19 mouse cellular contexts compared by ENCODE assay signal in genomic region chr16:59529570-59529969, GRCm38 (mm10). TPM values are rescaled to one million over a fixed set of nuclear protein-coding genes. Genes with fewer than 3 reads are reported as not detected.
DNase-seq lines count a peak whose midpoint lies in the region; TF ChIP-seq lines count a peak whose summit lies in the region.
"Had no signal": no experiment of that assay in that cellular context is flagged by ENCODE, and none has a peak within 500 bp of the region (broad histone marks: within the 10 kb centered on the region; RNA-seq: fewer than 3 reads in every experiment).

No protein-coding gene starts in this region.

- TF ChIP-seq CTCF in gastrocnemius, adult 2 months (IDR thresholded peaks at IDR 0.05): no peak
- no peak for TF ChIP-seq CTCF in ES-Bruce4 (IDR thresholded peaks at IDR 0.05; ENCODE audit: low read depth, low read length)
- TF ChIP-seq CTCF in lung, adult 2 months (IDR thresholded peaks at IDR 0.05; ENCODE audit: insufficient read depth, low read length): no peak

- no peak overlapping the region for H3K9ac ChIP-seq in ES-Bruce4 (ENCODE audit: low read depth, poor library complexity, severe bottlenecking)
- H3K9ac ChIP-seq: embryonic facial prominence, embryonic 12.5 days; heart, embryonic 13.5 days; hindbrain, embryonic 15.5 days had no signal

- DNase-seq in gastrocnemius, adult 2 months: no peak
- no peak for DNase-seq in gastrocnemius, postnatal 25 days
- DNase-seq in 3134 (ENCODE audit: extremely low read depth, insufficient read length, low spot score): peak; percentile 6
- DNase-seq in 3T3-L1 (ENCODE audit: low read depth, low spot score): peak; percentile 51
- no peak for DNase-seq in layer of hippocampus, adult 18-20 months (ENCODE audit: low spot score in 2 of 2)
- no peak for DNase-seq in lung, adult 2 months
- DNase-seq: adrenal gland, adult 8-10 months; cerebellum, adult 11 months; cerebellum, adult 8-10 months; cerebellum, postnatal 14 days; gastrocnemius, postnatal 14 days; heart, postnatal 36 days; kidney, adult 11 months; kidney, adult 9 months had no signal

- H3K27me3 ChIP-seq in ES-Bruce4 (ENCODE audit: control insufficient read depth, insufficient read depth, low read length, poor library complexity, severe bottlenecking): no peaks in the 10 kb centered on the region
- H3K27me3 ChIP-seq: embryonic facial prominence, embryonic 12.5 days; heart, embryonic 13.5 days; hindbrain, embryonic 15.5 days; Patski had no signal

- no peaks in the 10 kb centered on the region for H3K4me1 ChIP-seq in ES-Bruce4 (ENCODE audit: control insufficient read depth, insufficient read depth, low read length)
- no peaks in the 10 kb centered on the region for H3K4me1 ChIP-seq in lung, adult 2 months (ENCODE audit: control insufficient read depth, insufficient read depth, low read length)
- H3K4me1 ChIP-seq: embryonic facial prominence, embryonic 12.5 days; hindbrain, embryonic 15.5 days had no signal

- no peaks in the 10 kb centered on the region for H3K36me3 ChIP-seq in ES-Bruce4 (ENCODE audit: control insufficient read depth, insufficient read depth, low read length, poor library complexity, severe bottlenecking)

- TF ChIP-seq EP300 in ES-Bruce4 (IDR thresholded peaks at IDR 0.05; ENCODE audit: insufficient read depth, low read depth, low read length): no peak

- intact Hi-C loops in gastrocnemius, adult 2 months (cut with DNase I): no loop called here

- no peak overlapping the region for H3K4me3 ChIP-seq in gastrocnemius, adult 2 months
- H3K4me3 ChIP-seq in ES-Bruce4 (ENCODE audit: low read depth, low read length): peak overlapping the region; percentile 12
- H3K4me3 ChIP-seq in lung, adult 2 months (replicated peaks; ENCODE audit: extremely low read depth, low read depth, low read length): no peak overlapping the region
- H3K4me3 ChIP-seq: embryonic facial prominence, embryonic 12.5 days; heart, embryonic 13.5 days; hindbrain, embryonic 15.5 days had no signal

- 73% methylated on average over 13 of the region's 13 CpGs for WGBS in lung, adult 2 months

- no peak for TF ChIP-seq POLR2A in ES-Bruce4 (IDR thresholded peaks at IDR 0.05; ENCODE audit: insufficient read depth, low read length)
- no peak for TF ChIP-seq POLR2A in lung, adult 2 months (IDR thresholded peaks at IDR 0.05; ENCODE audit: borderline replicate concordance, extremely low read depth, low read depth, low read length)

- no peaks in the 10 kb centered on the region for H3K9me3 ChIP-seq in ES-Bruce4 (replicated peaks; ENCODE audit: control insufficient read depth, insufficient read depth, low read length, poor library complexity, severe bottlenecking)
- H3K9me3 ChIP-seq: heart, embryonic 13.5 days; hindbrain, embryonic 15.5 days had no signal

- peak overlapping the region; percentile 3; the same call in 1 of the 2 replicates for H3K27ac ChIP-seq in gastrocnemius, adult 2 months
- no peak overlapping the region for H3K27ac ChIP-seq in ES-Bruce4 (ENCODE audit: insufficient read depth, low read length)
- H3K27ac ChIP-seq: embryonic facial prominence, embryonic 12.5 days; heart, embryonic 13.5 days; hindbrain, embryonic 15.5 days had no signal

RNA-seq across cellular contexts. Expression of gene Riox2, which starts 58.0 kb away (rescaled TPM):
- 10 to 100 TPM; 11.6 to 15.2 TPM for total RNA-seq in gastrocnemius, adult 2 months (2021)
- 10 to 100 TPM; 15.2 to 16.3 TPM for total RNA-seq in gastrocnemius, postnatal 25 days (2021)
- 44.7 and 51.2 TPM in 2 replicates for polyA plus RNA-seq in ES-Bruce4 (2011; ENCODE audit: insufficient read depth, insufficient read length, low read depth, missing spikeins)
- 10 to 100 TPM; 14.2 to 14.3 TPM for total RNA-seq in layer of hippocampus, adult 18-20 months (2021)
- 4.4 and 7.0 TPM in 2 replicates for polyA plus RNA-seq in lung, adult 2 months (2012; rRNA removed)

Comparison
In these comparisons a context has a peak if more than half of its experiments do, and no peak if none do; other contexts are left out.
1. DNase-seq: peak in 3134 (single experiment) and 3T3-L1 (single experiment); none in gastrocnemius, adult 2 months (single experiment), gastrocnemius, postnatal 25 days (single experiment), layer of hippocampus, adult 18-20 months (0 of 2) and lung, adult 2 months (single experiment).